Mouse (Mus musculus) C2C12 (cell line): ENCODE data around the gene Perp.

Experiments used
- CEBPB ChIP-seq: IDR thresholded peaks from one replicate; pipeline ENCODE4 v1.6.1; 2011; ENCODE audit warnings: low read depth, mild to moderate bottlenecking, control low read depth, moderate library complexity
- CTCF ChIP-seq: IDR thresholded peaks from one replicate; pipeline ENCODE4 v1.5.1; 2011; ENCODE audit not compliant: control insufficient read depth, insufficient read depth, insufficient read length
- FOSL1 ChIP-seq: IDR thresholded peaks from one replicate; pipeline ENCODE4 v1.8.0; 2011; ENCODE audit warnings: mild to moderate bottlenecking, low read length; ENCODE audit not compliant: poor library complexity, insufficient read depth, severe bottlenecking
- MAX ChIP-seq: IDR thresholded peaks from one replicate; pipeline ENCODE4 v1.6.1; 2011; ENCODE audit warnings: mild to moderate bottlenecking, control low read depth
- MYOD1 ChIP-seq: IDR thresholded peaks from one replicate; pipeline ENCODE4 v1.6.1; 2011; ENCODE audit warnings: low read depth; ENCODE audit not compliant: control insufficient read depth, insufficient read length
- USF1 ChIP-seq: IDR thresholded peaks from one replicate; pipeline ENCODE4 v1.6.1; 2011; ENCODE audit warnings: low read depth, mild to moderate bottlenecking, control low read depth, moderate library complexity

GRCm38 (mm10) chr10:18876211-18876610, 31.4 kb downstream of the Perp start:
- TF ChIP-seq CTCF (no peak), USF1 (no peak), MAX (no peak), MYOD1 (no peak), CEBPB (no peak), FOSL1 (no peak)
